Mouse (Mus musculus): ENCODE results near the gene Fkbp10.
A peak's percentile ranks its signal among the peaks of the same experiment; 100 is the strongest.

The Fkbp10 gene

GRCm38 (mm10) chr11:100411736-100412135, 3.8 kb upstream of the Fkbp10 start:
- DNase-seq (ENCODE audit: low read depth), result no peak

GRCm38 (mm10) chr11:100413541-100413940, 2.0 kb upstream of the Fkbp10 start:
- DNase-seq (ENCODE audit: low read depth), result no peak

GRCm38 (mm10) chr11:100414021-100414913, 1.2 kb upstream of the Fkbp10 start, which contains the start of gene P3h4:
TSS of gene P3h4 (minus strand) at chr11:100414836.
- DNase-seq (ENCODE audit: low read depth), result peak; percentile 71

- no peak for DNase-seq (ENCODE audit: low read depth)
These were observed 6.0 kb downstream of the Fkbp10 start for GRCm38 (mm10) chr11:100421537-100421936.

- no peak for DNase-seq (ENCODE audit: low read depth)
These were observed 8.3 kb downstream of the Fkbp10 start for GRCm38 (mm10) chr11:100423836-100424235.

- peak; percentile 56 for DNase-seq (ENCODE audit: low read depth)
These were observed 10.4 kb downstream of the Fkbp10 start for GRCm38 (mm10) chr11:100425851-100426250.

GRCm38 (mm10) chr11:100426820-100427219, 11.3 kb downstream of the Fkbp10 start:
- DNase-seq (ENCODE audit: low read depth), result no peak

GRCm38 (mm10) chr11:100428612-100429199, 13.2 kb downstream of the Fkbp10 start:
- no peak for DNase-seq (ENCODE audit: low read depth)

GRCm38 (mm10) chr11:100430052-100430451, 14.6 kb downstream of the Fkbp10 start:
- no peak for DNase-seq (ENCODE audit: low read depth)

- no peak for DNase-seq (ENCODE audit: low read depth)
These were observed 16.5 kb downstream of the Fkbp10 start for GRCm38 (mm10) chr11:100432002-100432401.

- DNase-seq (ENCODE audit: low read depth), result no peak
These were observed 20.3 kb downstream of the Fkbp10 start for GRCm38 (mm10) chr11:100435678-100436246.

GRCm38 (mm10) chr11:100437901-100438300, 22.4 kb downstream of the Fkbp10 start:
- DNase-seq (ENCODE audit: low read depth), result no peak

GRCm38 (mm10) chr11:100440691-100441522, 25.4 kb downstream of the Fkbp10 start:
- peak; percentile 89 for DNase-seq (ENCODE audit: low read depth)

- DNase-seq (ENCODE audit: low read depth), result no peak
These were observed 26.3 kb downstream of the Fkbp10 start, which contains the start of the genes Nt5c3b and Klhl10 for GRCm38 (mm10) chr11:100441797-100442196. TSS of gene Nt5c3b (minus strand) at chr11:100441808. TSS of gene Klhl10 (plus strand) at chr11:100441917.

- DNase-seq (ENCODE audit: low read depth), result no peak
These were observed 27.1 kb downstream of the Fkbp10 start for GRCm38 (mm10) chr11:100442625-100443024.

- no peak for DNase-seq (ENCODE audit: low read depth)
These were observed 41.8 kb downstream of the Fkbp10 start for GRCm38 (mm10) chr11:100457247-100457646.

GRCm38 (mm10) chr11:100457711-100458110, 42.2 kb downstream of the Fkbp10 start:
- no peak for DNase-seq (ENCODE audit: low read depth)

GRCm38 (mm10) chr11:100462699-100463098, 47.2 kb downstream of the Fkbp10 start:
- no peak for DNase-seq (ENCODE audit: low read depth)

- no peak for DNase-seq (ENCODE audit: low read depth)
These were observed 49.8 kb downstream of the Fkbp10 start for GRCm38 (mm10) chr11:100465229-100465792.

- no peak for DNase-seq (ENCODE audit: low read depth)
These were observed 50.3 kb downstream of the Fkbp10 start for GRCm38 (mm10) chr11:100465833-100466232.
